Mouse (Mus musculus) neural tube, embryonic 13.5 days (tissue): ENCODE data around the gene Cstf1. TPM values are rescaled to one million over a fixed set of nuclear protein-coding genes. Genes with fewer than 3 reads are reported as not detected.

Experiments used
- ATAC-seq: fragments of 200-750 bp; cut with Nextera tagmentation; 2 replicates; pipeline ENCODE4 v1.8.0; 2017; ENCODE audit warnings: low read depth, mild to moderate bottlenecking, moderate TSS enrichment, moderate library complexity
- H3K27ac ChIP-seq: fragments of 300-500 bp; sonication (generic); replicated peaks from 2 replicates; pipeline ENCODE4 v1.5.1; 2015; ENCODE audit warnings: moderate library complexity, mild to moderate bottlenecking, inconsistent platforms
- H3K27me3 ChIP-seq: fragments of 300-500 bp; sonication (generic); 2 replicates; pipeline ENCODE4 v1.6.1; 2015; ENCODE audit warnings: mild to moderate bottlenecking, inconsistent platforms
- H3K36me3 ChIP-seq: fragments of 300-500 bp; sonication (generic); 2 replicates; pipeline ENCODE4 v1.6.1; 2015; ENCODE audit warnings: mild to moderate bottlenecking, inconsistent platforms
- H3K4me1 ChIP-seq: fragments of 300-500 bp; sonication (generic); replicated peaks from 2 replicates; pipeline ENCODE4 v1.6.1; 2015; ENCODE audit warnings: inconsistent platforms
- H3K4me2 ChIP-seq: fragments of 300-500 bp; sonication (generic); 2 replicates; pipeline ENCODE4 v1.6.1; 2015; ENCODE audit warnings: inconsistent platforms, mild to moderate bottlenecking, moderate library complexity
- H3K4me3 ChIP-seq: fragments of 300-500 bp; sonication (generic); 2 replicates; pipeline ENCODE4 v1.5.1; 2015; ENCODE audit warnings: mild to moderate bottlenecking, inconsistent platforms
- H3K9ac ChIP-seq: fragments of 300-500 bp; sonication (generic); 2 replicates; pipeline ENCODE4 v1.6.1; 2015; ENCODE audit warnings: moderate library complexity, mild to moderate bottlenecking, inconsistent platforms
- H3K9me3 ChIP-seq: fragments of 300-500 bp; sonication (generic); 2 replicates; pipeline ENCODE4 v1.6.1; 2016; ENCODE audit warnings: inconsistent platforms
- WGBS: fragments of 180-500 bp; shearing (Covaris S2); methylation state at CpG from one replicate; pipeline ENCODE4 v1.1.7; 2015; 5-methylcytosine and 5-hydroxymethylcytosine counted together
- polyA plus RNA-seq: library from polyadenylated mRNA; unstranded; fragments of >200 nt; fragmentation: Nextera tagmentation; extraction: Ambion mirVana; gene quantifications from 2 replicates; pipeline ENCODE4 v1.2.1, GENCODE M21; 2015

The Cstf1 gene
- polyA plus RNA-seq, 1 experiment from 2014 or later = 26.3 TPM

- peak overlapping the region; percentile 98 for H3K4me2 ChIP-seq
- peak overlapping the region; percentile 80 for H3K9ac ChIP-seq
- 0 out of 2 replicates have a peak overlapping the region, but pooled peaks have one; percentile 1 for H3K27ac ChIP-seq
- H3K9me3 ChIP-seq = no peaks in the 10 kb centered on the region
- H3K4me3 ChIP-seq = peak overlapping the region; percentile 75
- H3K36me3 ChIP-seq = no peaks in the 10 kb centered on the region
- 49% methylated on average over 8 of the region's 8 CpGs for WGBS
- ATAC-seq = no peak
- H3K27me3 ChIP-seq = no peaks in the 10 kb centered on the region
- H3K4me1 ChIP-seq = peaks cover 46% of the 10 kb centered on the region
Measured at GRCm38 (mm10) chr2:172346933-172347611, 23.4 kb upstream of the Cstf1 start.

- 49% methylated on average over 3 of the region's 3 CpGs for WGBS
- 0 out of 2 replicates have a peak, but pooled peaks cover 3% of the 10 kb centered on the region for H3K36me3 ChIP-seq
- H3K4me3 ChIP-seq = no peak overlapping the region
- peak overlapping the region; percentile 98 for H3K4me2 ChIP-seq
- peak overlapping the region; percentile 57 for H3K27ac ChIP-seq
- no peaks in the 10 kb centered on the region for H3K27me3 ChIP-seq
- peaks cover 57% of the 10 kb centered on the region for H3K4me1 ChIP-seq
- ATAC-seq = no peak
- H3K9ac ChIP-seq = 0 out of 2 replicates have a peak overlapping the region, but pooled peaks have one; percentile 19
- no peaks in the 10 kb centered on the region for H3K9me3 ChIP-seq
Measured at GRCm38 (mm10) chr2:172348297-172348950, 22.1 kb upstream of the Cstf1 start.

- Histone ChIP-seq H3K9ac (no peak overlapping the region), H3K4me1 (peaks cover 65% of the 10 kb centered on the region), H3K9me3 (no peaks in the 10 kb centered on the region), H3K27me3 (no peaks in the 10 kb centered on the region), H3K27ac (no peak overlapping the region), H3K4me3 (no peak overlapping the region), H3K36me3 (0 out of 2 replicates have a peak, but pooled peaks cover 3% of the 10 kb centered on the region), H3K4me2 (no peak overlapping the region)
- WGBS = 79% methylated on average over 14 of the region's 14 CpGs
- no peak for ATAC-seq
Measured at GRCm38 (mm10) chr2:172349776-172350175, 20.7 kb upstream of the Cstf1 start.

- Histone ChIP-seq H3K4me3 (no peak overlapping the region), H3K4me2 (no peak overlapping the region), H3K36me3 (0 out of 2 replicates have a peak, but pooled peaks cover 7% of the 10 kb centered on the region), H3K27me3 (no peaks in the 10 kb centered on the region), H3K4me1 (peaks cover 69% of the 10 kb centered on the region), H3K27ac (no peak overlapping the region), H3K9me3 (no peaks in the 10 kb centered on the region), H3K9ac (no peak overlapping the region)
- no peak for ATAC-seq
- 81% methylated on average over 8 of the region's 8 CpGs for WGBS
Measured at GRCm38 (mm10) chr2:172350773-172351172, 19.7 kb upstream of the Cstf1 start.

GRCm38 (mm10) chr2:172353218-172353617 is 17.3 kb upstream of the Cstf1 start:
- Histone ChIP-seq H3K4me1 (peaks cover 53% of the 10 kb centered on the region), H3K27ac (peak overlapping the region; percentile 19; the same call in 1 of the 2 replicates), H3K27me3 (no peaks in the 10 kb centered on the region), H3K36me3 (peaks cover 30% of the 10 kb centered on the region), H3K4me2 (no peak overlapping the region), H3K4me3 (no peak overlapping the region), H3K9ac (no peak overlapping the region), H3K9me3 (no peaks in the 10 kb centered on the region)
- no peak for ATAC-seq
- 51% methylated on average over 9 of the region's 9 CpGs for WGBS

- no peaks in the 10 kb centered on the region for H3K27me3 ChIP-seq
- H3K4me1 ChIP-seq = peaks cover 40% of the 10 kb centered on the region
- no peak; the same call in 1 of the 2 replicates for ATAC-seq
- H3K36me3 ChIP-seq = peaks cover 43% of the 10 kb centered on the region
- H3K9ac ChIP-seq = no peak overlapping the region; the same call in 1 of the 2 replicates
- H3K4me2 ChIP-seq = no peak overlapping the region
- no peak overlapping the region for H3K4me3 ChIP-seq
- no peaks in the 10 kb centered on the region for H3K9me3 ChIP-seq
- 49% methylated on average over 9 of the region's 9 CpGs for WGBS
- peak overlapping the region; percentile 52; the same call in 1 of the 2 replicates for H3K27ac ChIP-seq
Measured at GRCm38 (mm10) chr2:172354761-172355160, 15.7 kb upstream of the Cstf1 start.

GRCm38 (mm10) chr2:172355833-172356232 is 14.6 kb upstream of the Cstf1 start:
- H3K4me1 ChIP-seq = peaks cover 40% of the 10 kb centered on the region
- peaks cover 43% of the 10 kb centered on the region for H3K36me3 ChIP-seq
- H3K4me3 ChIP-seq = no peak overlapping the region
- H3K27me3 ChIP-seq = no peaks in the 10 kb centered on the region
- no peak overlapping the region for H3K4me2 ChIP-seq
- WGBS = 77% methylated on average over 5 of the region's 5 CpGs
- H3K9me3 ChIP-seq = no peaks in the 10 kb centered on the region
- peak overlapping the region; percentile 54; the same call in 1 of the 2 replicates for H3K27ac ChIP-seq
- H3K9ac ChIP-seq = no peak overlapping the region
- no peak; the same call in 1 of the 2 replicates for ATAC-seq

- Histone ChIP-seq H3K4me2 (no peak overlapping the region), H3K36me3 (peaks cover 43% of the 10 kb centered on the region), H3K27me3 (no peaks in the 10 kb centered on the region), H3K27ac (no peak overlapping the region), H3K9me3 (no peaks in the 10 kb centered on the region), H3K4me3 (no peak overlapping the region), H3K4me1 (peaks cover 14% of the 10 kb centered on the region), H3K9ac (no peak overlapping the region)
- ATAC-seq = no peak
- 90% methylated on average over 7 of the region's 7 CpGs for WGBS
Measured at GRCm38 (mm10) chr2:172363176-172363575, 7.3 kb upstream of the Cstf1 start.

- peak overlapping the region; percentile 96 for H3K4me3 ChIP-seq
- H3K9ac ChIP-seq = peak overlapping the region; percentile 94
- under 1% methylated on average over 11 of the region's 11 CpGs for WGBS
- no peaks in the 10 kb centered on the region for H3K9me3 ChIP-seq
- H3K27me3 ChIP-seq = no peaks in the 10 kb centered on the region
- H3K27ac ChIP-seq = peak overlapping the region; percentile 89
- peaks cover 38% of the 10 kb centered on the region for H3K4me1 ChIP-seq
- ATAC-seq = 0 out of 2 replicates have a peak, but pooled peaks have one; percentile 1
- peaks cover 46% of the 10 kb centered on the region for H3K36me3 ChIP-seq
- H3K4me2 ChIP-seq = peak overlapping the region; percentile 86
Measured at GRCm38 (mm10) chr2:172371258-172371657, 777 bp downstream of the Cstf1 start.

GRCm38 (mm10) chr2:172376551-172376950 is 6.1 kb downstream of the Cstf1 start:
- H3K4me2 ChIP-seq = no peak overlapping the region
- no peaks in the 10 kb centered on the region for H3K27me3 ChIP-seq
- no peaks in the 10 kb centered on the region for H3K9me3 ChIP-seq
- H3K36me3 ChIP-seq = peaks cover 88% of the 10 kb centered on the region
- WGBS = 94% methylated on average over 4 of the region's 4 CpGs
- H3K4me3 ChIP-seq = no peak overlapping the region
- H3K9ac ChIP-seq = no peak overlapping the region
- no peak overlapping the region for H3K27ac ChIP-seq
- no peak for ATAC-seq
- H3K4me1 ChIP-seq = peaks cover 13% of the 10 kb centered on the region

- peaks cover 93% of the 10 kb centered on the region for H3K36me3 ChIP-seq
- H3K27ac ChIP-seq = no peak overlapping the region
- no peaks in the 10 kb centered on the region for H3K27me3 ChIP-seq
- peaks cover 8% of the 10 kb centered on the region for H3K4me1 ChIP-seq
- WGBS = 77% methylated on average over 5 of the region's 5 CpGs
- no peak overlapping the region for H3K4me2 ChIP-seq
- no peaks in the 10 kb centered on the region for H3K9me3 ChIP-seq
- no peak overlapping the region for H3K9ac ChIP-seq
- H3K4me3 ChIP-seq = no peak overlapping the region
- ATAC-seq = no peak
Measured at GRCm38 (mm10) chr2:172376999-172377515, 6.6 kb downstream of the Cstf1 start.

GRCm38 (mm10) chr2:172378332-172378731 is 7.9 kb downstream of the Cstf1 start:
- peaks cover 3% of the 10 kb centered on the region; the same call in 1 of the 2 replicates for H3K4me1 ChIP-seq
- no peaks in the 10 kb centered on the region for H3K27me3 ChIP-seq
- no peak overlapping the region for H3K4me3 ChIP-seq
- no peak overlapping the region for H3K4me2 ChIP-seq
- peaks cover 98% of the 10 kb centered on the region for H3K36me3 ChIP-seq
- no peak overlapping the region for H3K9ac ChIP-seq
- ATAC-seq = no peak
- WGBS = 81% methylated on average over 7 of the region's 7 CpGs
- H3K27ac ChIP-seq = no peak overlapping the region
- no peaks in the 10 kb centered on the region for H3K9me3 ChIP-seq
